ENCODE assay signal across 29 mouse cellular contexts in genomic region chr15:92302796-92303195, GRCm38 (mm10).
DNase-seq lines count a peak whose midpoint lies in the region; TF ChIP-seq lines count a peak whose summit lies in the region.
"Had no signal": no experiment of that assay in that cellular context is flagged by ENCODE, and none has a peak within 500 bp of the region (broad histone marks: within the 10 kb centered on the region; RNA-seq: fewer than 3 reads in every experiment).

No protein-coding gene starts in this region.

- no peaks in the 10 kb centered on the region for H3K4me1 ChIP-seq in hindbrain, embryonic 10.5 days (replicated peaks)
- H3K4me1 ChIP-seq: embryonic facial prominence, embryonic 13.5 days; midbrain, embryonic 13.5 days had no signal

- H3K27ac ChIP-seq in layer of hippocampus, adult 2 months, result peak overlapping the region; percentile 3; the same call in 1 of the 2 replicates
- H3K27ac ChIP-seq in hindbrain, embryonic 10.5 days, result no peak overlapping the region
- H3K27ac ChIP-seq: embryonic facial prominence, embryonic 13.5 days; hindbrain, embryonic 14.5 days; left cerebral cortex, adult 2 months; liver, embryonic 14.5 days; macrophage; midbrain, embryonic 13.5 days had no signal

- H3K36me3 ChIP-seq in hindbrain, embryonic 10.5 days, result no peaks in the 10 kb centered on the region
- H3K36me3 ChIP-seq: embryonic facial prominence, embryonic 13.5 days; G1E; midbrain, embryonic 13.5 days had no signal

- no peaks in the 10 kb centered on the region for H3K27me3 ChIP-seq in hindbrain, embryonic 10.5 days (ENCODE audit: insufficient read depth, poor library complexity, severe bottlenecking)
- H3K27me3 ChIP-seq: embryonic facial prominence, embryonic 13.5 days; midbrain, embryonic 13.5 days had no signal

- H3K4me3 ChIP-seq in layer of hippocampus, adult 2 months, result no peak overlapping the region
- no peak overlapping the region for H3K4me3 ChIP-seq in hindbrain, embryonic 10.5 days
- H3K4me3 ChIP-seq: embryonic facial prominence, embryonic 13.5 days; left cerebral cortex, adult 2 months; midbrain, embryonic 13.5 days had no signal

- 88% methylated on average over 6 of the region's 6 CpGs for WGBS in hindbrain, embryonic 10.5 days

- peak; percentile 31 to 46 for DNase-seq in frontal cortex, postnatal 36 days (ENCODE audit: low spot score in 2 of 2)
- DNase-seq in frontal cortex, postnatal 25 days (ENCODE audit: low spot score in 2 of 2), result no peak
- DNase-seq in right cerebral cortex, adult 18-20 months, result peak; percentile 67
- no peak for DNase-seq in right cerebral cortex, postnatal 14 days
- DNase-seq in layer of hippocampus, adult 2 months (ENCODE audit: low spot score in 2 of 2), result peak; percentile 50 to 71
- DNase-seq in layer of hippocampus, postnatal 36 days, result peak; percentile 50 to 63
- DNase-seq in cerebellum, adult 9-11 months, result no peak
- no peak for DNase-seq in hindbrain, embryonic 10.5 days (ENCODE audit: low spot score)
- DNase-seq: adrenal gland, adult 8-10 months; cerebellum, adult 11-12 months; cerebellum, postnatal 10 days; forebrain, postnatal 0 days; gastrocnemius, postnatal 14 days; heart, postnatal 36 days; kidney, adult 11 months; kidney, postnatal 14 days; liver; lung, adult 2 months; lung, postnatal 10 days; spleen, adult 18-20 months; thymus, adult 18-20 months; thymus, postnatal 25 days had no signal

- TF ChIP-seq CTCF in layer of hippocampus, adult 2 months (conservative IDR thresholded peaks at IDR 0.05), result no peak

- H3K9me3 ChIP-seq in hindbrain, embryonic 10.5 days, result no peaks in the 10 kb centered on the region
- H3K9me3 ChIP-seq: embryonic facial prominence, embryonic 13.5 days; midbrain, embryonic 13.5 days had no signal

Comparison
In these comparisons a context has a peak if more than half of its experiments do, and no peak if none do; other contexts are left out.
1. DNase-seq: peak in frontal cortex, postnatal 36 days (2 of 2), right cerebral cortex, adult 18-20 months (single experiment), layer of hippocampus, adult 2 months (2 of 2) and layer of hippocampus, postnatal 36 days (2 of 2); none in frontal cortex, postnatal 25 days (0 of 2), right cerebral cortex, postnatal 14 days (single experiment), cerebellum, adult 9-11 months (single experiment) and hindbrain, embryonic 10.5 days (single experiment).